Mouse (Mus musculus) brain, embryonic 14.5 days (tissue): ENCODE measurements at regions not wholly inside any gene's neighbourhood (a gene's known extent, or its start where the extent isn't known, plus 50 kb on each side); places are given as distances from the start of the nearest gene placed in this dataset.

Experiments used
- CTCF ChIP-seq: fragments of 200-500 bp; IDR thresholded peaks from 2 replicates; pipeline ENCODE4 v1.5.1; 2012; ENCODE audit warnings: inconsistent platforms, mild to moderate bottlenecking, moderate library complexity, borderline replicate concordance; ENCODE audit not compliant: insufficient read depth, insufficient read length; ENCODE audit errors: extremely low read depth
- POLR2A ChIP-seq: fragments of 200-500 bp; IDR thresholded peaks from 2 replicates; pipeline ENCODE4 v1.6.1; 2012; ENCODE audit warnings: mild to moderate bottlenecking, inconsistent platforms, borderline replicate concordance; ENCODE audit not compliant: poor library complexity, insufficient read depth, insufficient read length, severe bottlenecking; ENCODE audit errors: extremely low read depth

- TF ChIP-seq CTCF (no peak), POLR2A (no peak)
These were observed 220.5 kb downstream of the D3Ertd751e start for GRCm38 (mm10) chr3:41962923-41963322.
